In the genomic region with DNA sequence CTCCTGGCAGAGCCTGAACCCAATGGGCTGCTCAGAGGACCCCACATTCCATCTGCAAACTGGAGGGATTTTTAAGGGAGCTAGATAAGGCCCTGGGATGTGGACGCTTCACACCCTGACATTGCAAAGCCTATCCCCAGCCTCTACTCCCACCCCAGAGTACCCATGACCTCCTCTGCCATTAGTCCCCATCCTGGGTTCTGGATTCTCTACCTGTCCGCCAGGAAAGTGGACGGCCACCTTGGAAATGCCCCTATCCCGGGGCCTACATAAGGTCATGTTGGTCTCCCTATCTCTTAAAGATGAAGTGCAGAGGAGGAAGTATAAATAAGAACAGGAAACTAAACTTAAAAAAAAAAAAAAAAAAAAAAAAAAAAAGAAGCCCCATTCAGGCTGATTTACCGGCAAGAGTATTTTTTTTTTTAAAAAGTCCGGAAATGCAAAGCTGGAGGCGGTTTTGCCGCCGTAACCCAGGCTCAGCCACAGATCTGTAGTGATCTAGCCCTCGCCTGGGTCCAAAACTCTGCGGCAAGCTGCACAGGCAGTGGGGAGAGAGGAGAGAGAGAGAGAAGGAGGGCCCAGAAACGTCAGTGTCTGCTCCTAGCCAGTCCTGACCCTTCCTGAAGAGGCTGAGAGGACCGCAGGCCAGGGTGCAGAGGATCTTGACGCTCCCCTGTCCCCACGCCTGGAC, we compare ENCODE assay signal across 8 mouse cellular contexts. TPM values are rescaled to one million over a fixed set of nuclear protein-coding genes. Genes with fewer than 3 reads are reported as not detected.
DNase-seq lines count a peak whose midpoint lies in the region; ATAC-seq and TF ChIP-seq lines count a peak whose summit lies in the region.

No protein-coding gene starts in this region.

- 0 out of 2 replicates have a peak, but pooled peaks cover 3% of the 10 kb centered on the region for H3K27me3 ChIP-seq in heart, embryonic 15.5 days
- no peaks in the 10 kb centered on the region for H3K27me3 ChIP-seq in liver, embryonic 14.5 days (ENCODE audit: control insufficient read depth, insufficient read depth, low read length)

- 16% methylated on average over 15 of the region's 15 CpGs for WGBS in heart, embryonic 15.5 days
- WGBS in liver, embryonic 14.5 days (ENCODE audit: insufficient replicate concordance) = 3% methylated on average over 15 of the region's 15 CpGs

- H3K36me3 ChIP-seq in heart, embryonic 15.5 days = no peaks in the 10 kb centered on the region
- no peaks in the 10 kb centered on the region for H3K36me3 ChIP-seq in liver, embryonic 14.5 days (replicated peaks; ENCODE audit: control insufficient read depth, insufficient read depth, low read depth)

- H3K4me1 ChIP-seq in heart, embryonic 15.5 days (replicated peaks) = peaks cover 25% of the 10 kb centered on the region
- H3K4me1 ChIP-seq in liver, embryonic 14.5 days (replicated peaks; ENCODE audit: control insufficient read depth in 2 of 2, insufficient read depth in 2 of 2, low read length in 1 of 2) = peaks cover 8 to 12% of the 10 kb centered on the region in 2 experiments

- TF ChIP-seq EP300 in liver, embryonic 14.5 days (IDR thresholded peaks at IDR 0.05; ENCODE audit: low read depth) = no peak

- H3K9me3 ChIP-seq in heart, embryonic 15.5 days (replicated peaks) = no peaks in the 10 kb centered on the region
- H3K9me3 ChIP-seq in liver, embryonic 14.5 days (ENCODE audit: control insufficient read depth, low read length) = no peaks in the 10 kb centered on the region

- H3K4me2 ChIP-seq in heart, embryonic 15.5 days = peak overlapping the region; percentile 74
- peak overlapping the region; percentile 70 for H3K4me2 ChIP-seq in liver, embryonic 14.5 days (ENCODE audit: low read depth)

- peak; percentile 26 for DNase-seq in embryo, embryonic 10 days (ENCODE audit: low spot score)
- no peak for DNase-seq in embryo, embryonic 10.5 days (ENCODE audit: low spot score)
- peak; percentile 31 for DNase-seq in MN1 (ENCODE audit: low spot score)
- DNase-seq in liver, embryonic 14.5 days (ENCODE audit: low read depth in 3 of 3, low spot score in 3 of 3) = no peak
- DNase-seq in naive thymus-derived CD4-positive, alpha-beta T cell, adult 2 months (ENCODE audit: low read depth) = peak; percentile 85
- no peak for DNase-seq in right cerebral cortex, postnatal 36 days (ENCODE audit: low spot score in 2 of 2)
- no peak for DNase-seq in layer of hippocampus, postnatal 36 days

- no peak for TF ChIP-seq CTCF in liver, embryonic 14.5 days (IDR thresholded peaks at IDR 0.05; ENCODE audit: low read depth)

- H3K9ac ChIP-seq in heart, embryonic 15.5 days = peak overlapping the region; percentile 57; the same call in 1 of the 2 replicates
- H3K9ac ChIP-seq in liver, embryonic 14.5 days (replicated peaks) = peak overlapping the region; percentile 67

- peak overlapping the region; percentile 54 for H3K4me3 ChIP-seq in heart, embryonic 15.5 days
- peak overlapping the region; percentile 60 to 67 for H3K4me3 ChIP-seq in liver, embryonic 14.5 days (ENCODE audit: insufficient read depth in 1 of 2, low read depth in 2 of 2, low read length in 2 of 2)

- peak overlapping the region; percentile 36; the same call in 1 of the 2 replicates for H3K27ac ChIP-seq in heart, embryonic 15.5 days
- H3K27ac ChIP-seq in liver, embryonic 14.5 days = no peak overlapping the region

- no peak for ATAC-seq in heart, embryonic 15.5 days (replicated peaks; ENCODE audit: insufficient number of reproducible peaks, insufficient read depth, low FRiP score, low read depth)
- peak; percentile 40 for ATAC-seq in liver, embryonic 14.5 days (ENCODE audit: insufficient read depth)

RNA-seq across cellular contexts. Expression of a gene that starts 4.7 kb away (rescaled TPM):
- 3.1 and 8.4 TPM in 2 replicates for polyA plus RNA-seq in heart, embryonic 15.5 days (2015; fragmentation: Nextera tagmentation; extraction: Ambion mirVana)
- 3.9 and 4.0 TPM in 2 replicates for polyA plus RNA-seq in liver, embryonic 14.5 days (2012; rRNA removed)
- polyA plus RNA-seq in liver, embryonic 14.5 days (2014; fragmentation: Nextera tagmentation; extraction: Ambion mirVana) = 4.3 and 5.7 TPM in 2 replicates
- 10 to 100 TPM; 20.8 to 25.0 TPM for total RNA-seq in layer of hippocampus, postnatal 36 days (2021)

RNA-seq across cellular contexts. Expression of a gene that starts 40.2 kb away (rescaled TPM):
- 42.5 and 46.6 TPM in 2 replicates for polyA plus RNA-seq in heart, embryonic 15.5 days (2015; fragmentation: Nextera tagmentation; extraction: Ambion mirVana)
- 7.2 and 8.6 TPM in 2 replicates for polyA plus RNA-seq in liver, embryonic 14.5 days (2012; rRNA removed)
- 3.5 and 4.1 TPM in 2 replicates for polyA plus RNA-seq in liver, embryonic 14.5 days (2014; fragmentation: Nextera tagmentation; extraction: Ambion mirVana)
- 10 to 100 TPM; 64.9 to 67.5 TPM for total RNA-seq in layer of hippocampus, postnatal 36 days (2021)

Comparison
In these comparisons a context has a peak if more than half of its experiments do, and no peak if none do; other contexts are left out.
1. DNase-seq: peak in embryo, embryonic 10 days (single experiment), MN1 (single experiment) and naive thymus-derived CD4-positive, alpha-beta T cell, adult 2 months (single experiment); none in embryo, embryonic 10.5 days (single experiment), liver, embryonic 14.5 days (0 of 3), right cerebral cortex, postnatal 36 days (0 of 2) and layer of hippocampus, postnatal 36 days (0 of 2).